Mouse (Mus musculus) forebrain, embryonic 15.5 days (tissue): Measurements from ENCODE around the gene Fbxo28. TPM values are rescaled to one million over a fixed set of nuclear protein-coding genes. Genes with fewer than 3 reads are reported as not detected.

Experiments used
- ATAC-seq: fragments of 200-750 bp; cut with Nextera tagmentation; replicated peaks from 2 replicates; pipeline ENCODE4 v1.8.0; 2017; ENCODE audit warnings: mild to moderate bottlenecking, moderate TSS enrichment, moderate library complexity
- H3K27ac ChIP-seq: fragments of 300-500 bp; sonication (generic); replicated peaks from 2 replicates; pipeline ENCODE4 v1.5.1; 2015; ENCODE audit warnings: mild to moderate bottlenecking, inconsistent platforms
- H3K27me3 ChIP-seq: fragments of 300-500 bp; sonication (generic); 2 replicates; pipeline ENCODE4 v1.6.1; 2015; ENCODE audit warnings: inconsistent platforms
- H3K36me3 ChIP-seq: fragments of 300-500 bp; sonication (generic); 2 replicates; pipeline ENCODE4 v1.6.1; 2015; ENCODE audit warnings: mild to moderate bottlenecking, inconsistent platforms
- H3K4me1 ChIP-seq: fragments of 300-500 bp; sonication (generic); 2 replicates; pipeline ENCODE4 v1.6.1; 2015; ENCODE audit warnings: inconsistent platforms
- H3K4me2 ChIP-seq: fragments of 300-500 bp; sonication (generic); replicated peaks from 2 replicates; pipeline ENCODE4 v1.6.1; 2015; ENCODE audit warnings: mild to moderate bottlenecking, inconsistent platforms
- H3K4me3 ChIP-seq: fragments of 300-500 bp; sonication (generic); 2 replicates; pipeline ENCODE4 v1.5.1; 2015; ENCODE audit warnings: mild to moderate bottlenecking, inconsistent platforms
- H3K9ac ChIP-seq: fragments of 300-500 bp; sonication (generic); replicated peaks from 2 replicates; pipeline ENCODE4 v1.6.1; 2015; ENCODE audit warnings: mild to moderate bottlenecking, inconsistent platforms
- H3K9me3 ChIP-seq: fragments of 300-500 bp; sonication (generic); 2 replicates; pipeline ENCODE4 v1.6.1; 2016; ENCODE audit warnings: inconsistent platforms
- WGBS: fragments of 180-500 bp; shearing (Covaris S2); methylation state at CpG from one replicate; pipeline ENCODE4 v1.1.7; 2015; ENCODE audit warnings: mixed read lengths; 5-methylcytosine and 5-hydroxymethylcytosine counted together
- polyA plus RNA-seq: library from polyadenylated mRNA; unstranded; fragments of >200 nt; fragmentation: Nextera tagmentation; extraction: Ambion mirVana; gene quantifications from 2 replicates; pipeline ENCODE4 v1.2.1, GENCODE M21; 2015

The Fbxo28 gene
- polyA plus RNA-seq, 1 experiment from 2014 or later = 36.0 TPM

DNA sequence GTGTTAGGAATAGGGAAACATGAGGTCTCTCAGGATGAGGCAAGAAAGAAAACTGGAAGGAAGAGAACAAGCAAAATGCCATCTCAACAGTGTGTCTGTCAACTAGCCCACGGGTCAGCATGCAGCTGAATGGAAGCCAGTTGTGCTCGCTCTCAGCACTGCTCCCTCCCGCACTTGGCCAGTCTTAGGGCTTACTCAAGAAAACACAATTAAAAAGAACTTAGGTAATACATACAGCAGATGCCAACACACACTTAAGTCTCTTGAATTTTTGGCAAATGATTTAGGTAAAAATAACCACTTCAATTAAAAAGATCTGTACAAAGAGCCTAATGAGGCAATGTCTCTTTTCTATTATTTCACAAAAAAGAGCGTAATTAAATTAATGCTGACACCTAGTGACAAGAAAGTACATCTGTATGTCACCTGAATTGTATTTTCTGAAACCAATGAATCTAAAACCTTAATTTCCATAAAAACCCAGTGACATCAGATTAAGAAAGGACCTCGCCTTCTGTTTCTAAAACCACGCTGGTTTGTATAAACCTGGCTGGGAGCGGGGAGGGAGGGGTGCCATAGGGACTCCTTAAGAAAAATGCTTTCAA lies 2.4 kb downstream of the Fbxo28 start:
- Histone ChIP-seq H3K27me3 (no peaks in the 10 kb centered on the region), H3K4me2 (peak overlapping the region; percentile 60), H3K9me3 (no peaks in the 10 kb centered on the region), H3K9ac (peak overlapping the region; percentile 88), H3K36me3 (no peaks in the 10 kb centered on the region), H3K4me3 (peak overlapping the region; percentile 90), H3K4me1 (peaks cover 36% of the 10 kb centered on the region), H3K27ac (peak overlapping the region; percentile 1)
- no peak for ATAC-seq
- 24% methylated on average over 7 of the region's 7 CpGs for WGBS

DNA sequence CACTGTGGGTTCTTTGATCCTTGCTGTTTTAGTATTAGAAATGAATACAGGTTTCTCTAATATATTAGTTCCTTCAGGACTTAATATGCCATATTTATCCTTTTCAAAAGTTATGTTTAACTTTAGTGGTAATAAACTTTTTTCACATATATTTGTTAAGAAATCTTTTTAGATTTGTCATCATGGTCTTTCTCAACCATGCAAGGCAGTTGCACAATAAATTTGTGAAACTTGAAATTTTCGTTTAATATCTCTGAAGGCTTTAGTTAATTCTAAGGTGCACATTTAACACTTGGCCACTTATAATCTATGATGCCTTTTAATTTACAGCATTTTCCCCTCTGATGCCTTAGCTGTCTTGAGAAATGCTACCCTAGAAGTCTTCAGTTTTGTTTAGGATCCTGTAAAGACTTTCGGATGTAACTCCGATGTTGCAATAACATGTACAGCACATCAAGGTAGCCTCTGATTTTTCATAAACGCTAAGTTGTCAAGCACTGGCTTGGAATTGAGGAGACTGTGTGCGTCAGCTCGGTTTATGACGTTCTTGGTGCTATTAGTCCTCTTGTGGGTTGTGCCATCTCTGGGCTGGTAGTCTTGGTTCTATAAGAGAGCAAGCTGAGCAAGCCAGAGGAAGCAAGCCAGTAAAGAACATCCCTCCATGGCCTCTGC lies 7.5 kb downstream of the Fbxo28 start:
- no peak overlapping the region for H3K9ac ChIP-seq
- peaks cover 36% of the 10 kb centered on the region for H3K4me1 ChIP-seq
- no peak overlapping the region for H3K27ac ChIP-seq
- 93% methylated on average over 7 of the region's 7 CpGs for WGBS
- peaks cover 10% of the 10 kb centered on the region for H3K36me3 ChIP-seq
- no peak overlapping the region for H3K4me2 ChIP-seq
- no peak overlapping the region for H3K4me3 ChIP-seq
- no peak for ATAC-seq
- H3K9me3 ChIP-seq = no peaks in the 10 kb centered on the region
- H3K27me3 ChIP-seq = no peaks in the 10 kb centered on the region

DNA sequence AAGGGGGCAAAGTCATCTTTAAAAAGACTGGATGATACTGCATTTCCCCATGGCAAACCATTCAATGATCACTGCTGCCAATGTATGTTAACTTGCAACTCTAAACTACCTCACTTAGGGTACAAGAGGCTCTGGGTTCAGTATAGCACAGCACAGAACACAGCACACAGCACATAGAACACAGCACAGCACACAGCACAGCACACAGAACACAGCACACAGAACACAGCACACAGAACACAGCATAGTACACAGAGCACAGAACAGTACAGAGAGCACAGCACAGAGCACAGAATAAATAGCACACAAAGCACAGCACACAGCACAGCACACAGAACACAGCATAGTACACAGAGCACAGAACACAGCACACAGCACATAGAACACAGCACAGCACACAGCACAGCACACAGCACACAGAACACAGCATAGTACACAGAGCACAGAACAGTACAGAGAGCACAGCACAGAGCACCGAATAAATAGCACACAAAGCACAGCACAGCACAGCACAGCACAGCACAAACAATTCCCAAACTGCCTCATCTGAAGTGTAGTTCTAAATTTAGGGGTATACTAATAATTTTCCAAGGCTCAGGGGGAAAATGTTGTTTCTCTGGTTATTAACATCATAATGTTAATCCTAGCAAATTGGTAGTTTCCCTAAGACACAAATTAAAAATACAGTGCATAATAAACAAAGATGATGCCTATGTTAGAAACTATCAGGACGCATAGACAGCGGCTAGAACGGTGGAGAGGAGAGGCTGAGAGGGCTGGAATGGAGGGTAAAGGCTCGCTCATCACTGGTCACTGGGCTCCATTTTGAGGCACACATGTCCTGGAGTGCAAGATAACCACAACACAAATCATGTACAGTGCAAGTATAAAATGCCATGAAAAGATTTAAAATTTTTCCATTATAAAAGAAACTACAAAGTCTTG lies 9.1 kb downstream of the Fbxo28 start:
- 0 out of 2 replicates have a peak, but pooled peaks have one; percentile 23 for ATAC-seq
- H3K4me2 ChIP-seq = no peak overlapping the region
- WGBS = 89% methylated on average over 5 of the region's 5 CpGs
- peaks cover 19% of the 10 kb centered on the region for H3K36me3 ChIP-seq
- H3K4me1 ChIP-seq = peaks cover 28% of the 10 kb centered on the region
- peak overlapping the region; percentile 19; the same call in 1 of the 2 replicates for H3K27ac ChIP-seq
- H3K4me3 ChIP-seq = no peak overlapping the region
- no peaks in the 10 kb centered on the region for H3K9me3 ChIP-seq
- H3K27me3 ChIP-seq = no peaks in the 10 kb centered on the region
- H3K9ac ChIP-seq = no peak overlapping the region

DNA sequence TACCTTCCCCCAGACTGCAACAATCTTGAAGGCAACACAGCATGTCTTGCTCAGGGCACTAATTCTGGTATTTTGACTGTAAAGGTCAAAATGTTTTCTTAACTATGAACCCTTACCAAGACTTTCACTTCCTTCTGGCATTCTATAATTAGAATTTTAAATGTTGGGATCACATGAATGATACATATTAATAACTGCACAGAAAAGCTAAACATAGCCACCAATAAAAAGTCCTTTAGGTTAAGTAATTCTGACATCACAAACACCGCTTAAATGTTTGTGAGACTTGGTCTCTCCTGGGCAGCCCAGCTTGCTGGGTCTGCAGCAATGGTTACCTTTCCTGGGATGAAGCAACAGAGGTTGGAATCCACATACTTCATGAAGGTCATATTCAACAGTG lies 15.5 kb downstream of the Fbxo28 start:
- no peak overlapping the region for H3K9ac ChIP-seq
- no peak overlapping the region for H3K4me3 ChIP-seq
- no peaks in the 10 kb centered on the region for H3K9me3 ChIP-seq
- H3K27ac ChIP-seq = no peak overlapping the region
- no peak for ATAC-seq
- no peaks in the 10 kb centered on the region for H3K4me1 ChIP-seq
- H3K36me3 ChIP-seq = peaks cover 73% of the 10 kb centered on the region
- 86% methylated on average over 1 of the region's 1 CpGs for WGBS
- H3K4me2 ChIP-seq = no peak overlapping the region
- no peaks in the 10 kb centered on the region for H3K27me3 ChIP-seq

DNA sequence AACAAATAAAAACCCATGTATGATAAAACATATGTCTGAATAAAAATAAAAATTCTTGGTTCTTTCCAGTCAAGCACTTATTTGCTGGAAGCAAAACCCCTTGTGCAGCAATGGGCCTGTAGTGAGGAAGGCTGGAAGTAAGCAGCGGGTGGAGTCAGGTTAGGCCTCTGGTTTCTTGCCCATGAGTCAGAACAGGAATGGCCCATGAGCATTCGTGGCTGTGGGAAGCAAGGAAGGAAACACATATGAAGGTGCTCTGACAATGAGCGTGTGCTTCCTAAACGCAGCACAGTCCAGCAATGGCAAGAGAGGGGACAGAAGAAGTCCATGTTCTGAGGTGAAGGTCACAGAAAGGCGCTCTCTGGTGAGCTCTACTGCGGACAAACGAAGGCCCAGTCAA lies 16.9 kb downstream of the Fbxo28 start:
- no peak for ATAC-seq
- Histone ChIP-seq H3K4me3 (no peak overlapping the region), H3K9ac (no peak overlapping the region), H3K27me3 (no peaks in the 10 kb centered on the region), H3K36me3 (peaks cover 82% of the 10 kb centered on the region), H3K4me2 (no peak overlapping the region), H3K27ac (no peak overlapping the region), H3K4me1 (no peaks in the 10 kb centered on the region), H3K9me3 (no peaks in the 10 kb centered on the region)
- WGBS = 95% methylated on average over 7 of the region's 7 CpGs

DNA sequence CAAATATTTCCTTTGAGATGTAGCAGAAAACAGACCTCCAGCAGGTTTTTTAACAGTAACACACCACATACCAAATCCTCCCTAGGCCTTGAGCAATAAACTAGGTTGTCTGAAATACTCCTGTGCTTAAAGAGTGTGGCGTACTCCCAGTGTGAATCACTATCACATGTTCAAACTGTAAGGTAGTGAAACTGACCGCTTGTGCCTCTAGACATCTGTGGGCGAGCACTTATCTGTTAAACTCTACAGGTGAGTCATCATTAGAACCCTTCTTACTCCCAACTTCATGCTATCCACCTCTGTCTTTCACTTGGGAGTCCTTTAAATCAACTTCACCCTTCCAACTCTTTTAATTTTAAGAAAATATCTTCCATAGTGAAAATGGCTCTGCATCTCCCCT lies 18.3 kb downstream of the Fbxo28 start:
- Histone ChIP-seq H3K9me3 (no peaks in the 10 kb centered on the region), H3K4me2 (no peak overlapping the region), H3K27me3 (no peaks in the 10 kb centered on the region), H3K4me1 (no peaks in the 10 kb centered on the region), H3K4me3 (no peak overlapping the region), H3K36me3 (peaks cover 85% of the 10 kb centered on the region), H3K9ac (no peak overlapping the region), H3K27ac (no peak overlapping the region)
- 95% methylated on average over 3 of the region's 3 CpGs for WGBS
- no peak for ATAC-seq

DNA sequence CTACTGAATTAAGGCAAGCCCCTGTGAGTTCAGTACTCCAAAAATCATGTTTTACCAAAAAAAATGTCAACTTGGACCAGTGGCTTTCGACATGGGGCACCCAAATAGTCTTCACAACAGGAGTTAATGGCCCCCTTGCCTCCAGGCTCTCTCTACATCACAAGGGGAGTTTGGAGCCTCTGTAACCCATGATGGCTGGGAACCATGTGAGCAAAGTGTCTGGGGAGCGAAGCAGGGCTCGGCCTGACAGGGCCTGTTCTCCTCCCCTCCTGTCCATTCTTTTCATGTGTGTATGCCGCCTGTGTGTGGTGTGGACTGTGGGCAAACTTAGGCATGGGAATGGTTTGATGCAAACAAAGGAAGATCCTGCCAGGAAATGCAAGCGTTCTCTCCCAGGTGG lies 27.2 kb downstream of the Fbxo28 start:
- H3K36me3 ChIP-seq = peaks cover 66% of the 10 kb centered on the region
- no peak overlapping the region for H3K9ac ChIP-seq
- H3K4me3 ChIP-seq = no peak overlapping the region
- WGBS = 92% methylated on average over 5 of the region's 5 CpGs
- ATAC-seq = no peak
- no peak overlapping the region for H3K27ac ChIP-seq
- H3K4me1 ChIP-seq = no peaks in the 10 kb centered on the region
- H3K27me3 ChIP-seq = no peaks in the 10 kb centered on the region
- no peak overlapping the region for H3K4me2 ChIP-seq
- H3K9me3 ChIP-seq = no peaks in the 10 kb centered on the region

DNA sequence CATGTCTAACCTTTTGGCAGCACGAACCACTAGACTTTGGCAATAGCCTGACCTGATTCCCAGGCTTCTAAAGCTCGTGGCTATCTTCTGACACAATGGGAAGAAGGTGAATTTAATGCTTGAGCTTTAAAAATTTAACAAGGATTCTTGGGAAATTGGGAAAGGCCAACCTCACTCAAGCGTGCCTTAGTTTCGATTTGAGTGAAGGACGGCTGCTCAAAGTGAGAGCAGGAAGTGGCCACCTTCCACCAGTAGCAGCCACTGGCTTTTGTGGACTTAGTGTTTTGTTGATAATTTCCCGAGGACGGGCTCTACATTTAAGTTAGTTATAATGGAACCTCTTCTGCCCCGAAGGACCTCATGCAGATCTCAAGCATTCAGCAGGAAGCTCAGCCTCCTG lies 28.2 kb downstream of the Fbxo28 start:
- H3K4me1 ChIP-seq = no peaks in the 10 kb centered on the region
- no peaks in the 10 kb centered on the region for H3K9me3 ChIP-seq
- H3K36me3 ChIP-seq = peaks cover 56% of the 10 kb centered on the region
- H3K27ac ChIP-seq = no peak overlapping the region
- ATAC-seq = no peak
- H3K4me2 ChIP-seq = no peak overlapping the region
- 93% methylated on average over 8 of the region's 8 CpGs for WGBS
- no peak overlapping the region for H3K4me3 ChIP-seq
- H3K9ac ChIP-seq = no peak overlapping the region
- no peaks in the 10 kb centered on the region for H3K27me3 ChIP-seq

DNA sequence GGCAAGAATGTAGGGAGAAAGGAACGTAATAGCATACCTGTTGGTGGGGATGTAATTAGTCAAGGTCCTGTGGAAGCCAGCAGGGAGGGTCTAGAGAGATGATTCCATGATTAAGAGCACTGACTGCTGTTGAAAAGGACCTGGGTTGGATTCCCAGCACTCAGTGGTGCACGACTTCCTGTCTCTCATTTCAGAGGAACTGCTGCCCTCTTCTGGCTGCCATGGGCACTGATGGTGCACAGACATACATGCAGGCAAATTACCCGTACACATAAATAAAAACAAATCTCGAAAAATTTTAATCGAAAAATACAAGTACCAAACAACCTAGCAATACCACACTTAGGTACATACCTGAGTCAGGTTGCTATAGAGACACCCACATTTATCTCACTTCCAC lies 30.1 kb downstream of the Fbxo28 start:
- Histone ChIP-seq H3K4me2 (no peak overlapping the region), H3K9ac (no peak overlapping the region), H3K4me3 (no peak overlapping the region), H3K27ac (no peak overlapping the region), H3K9me3 (no peaks in the 10 kb centered on the region), H3K27me3 (no peaks in the 10 kb centered on the region), H3K36me3 (peaks cover 38% of the 10 kb centered on the region), H3K4me1 (no peaks in the 10 kb centered on the region)
- no peak for ATAC-seq
- WGBS = 95% methylated on average over 5 of the region's 5 CpGs

DNA sequence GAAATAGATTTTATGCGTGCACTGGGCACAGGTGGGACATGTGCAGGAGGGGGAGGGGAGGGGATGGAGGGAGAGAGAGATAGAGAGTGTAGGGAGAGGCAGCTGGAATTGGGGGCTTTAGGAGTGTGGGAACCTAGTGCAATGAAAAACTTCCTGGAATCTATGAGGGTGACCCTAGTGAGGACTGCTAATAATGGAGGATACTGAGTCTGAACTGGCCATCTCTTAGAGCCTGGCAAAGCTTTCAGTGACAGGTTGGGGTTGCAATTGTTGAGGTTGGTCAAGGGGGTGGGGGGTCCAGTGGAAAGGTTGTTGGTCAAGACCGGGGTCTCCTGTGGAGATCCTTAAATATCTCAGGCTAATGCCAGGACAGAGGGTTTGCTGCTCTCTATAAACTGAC lies 31.1 kb downstream of the Fbxo28 start:
- Histone ChIP-seq H3K27me3 (no peaks in the 10 kb centered on the region), H3K36me3 (peaks cover 30% of the 10 kb centered on the region), H3K4me2 (no peak overlapping the region), H3K4me1 (no peaks in the 10 kb centered on the region), H3K9ac (no peak overlapping the region), H3K27ac (no peak overlapping the region), H3K9me3 (no peaks in the 10 kb centered on the region), H3K4me3 (no peak overlapping the region)
- WGBS = 97% methylated on average over 2 of the region's 2 CpGs
- no peak for ATAC-seq

DNA sequence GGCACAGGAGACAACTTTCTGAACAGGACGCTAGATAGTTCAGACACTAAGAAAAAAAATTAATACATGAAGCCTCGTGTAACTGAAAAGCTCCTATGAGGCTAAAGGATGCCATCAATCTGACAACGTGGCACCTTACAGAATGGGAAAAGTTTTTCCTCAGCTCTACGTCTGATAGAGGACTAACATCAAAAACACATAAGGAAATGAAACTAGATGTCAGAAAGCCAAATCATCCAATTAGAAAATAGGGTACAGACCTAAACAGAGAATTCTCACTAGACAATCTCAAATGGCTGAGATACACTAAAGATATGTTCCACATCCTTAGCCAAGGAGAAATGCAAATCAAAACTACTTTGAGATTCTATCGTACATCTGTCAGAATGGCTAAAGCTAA lies 32.0 kb downstream of the Fbxo28 start:
- no peak overlapping the region for H3K4me2 ChIP-seq
- no peak overlapping the region for H3K27ac ChIP-seq
- H3K9me3 ChIP-seq = no peaks in the 10 kb centered on the region
- H3K36me3 ChIP-seq = peaks cover 20% of the 10 kb centered on the region
- ATAC-seq = no peak
- no peaks in the 10 kb centered on the region for H3K4me1 ChIP-seq
- H3K27me3 ChIP-seq = no peaks in the 10 kb centered on the region
- no peak overlapping the region for H3K4me3 ChIP-seq
- 77% methylated on average over 5 of the region's 5 CpGs for WGBS
- no peak overlapping the region for H3K9ac ChIP-seq

DNA sequence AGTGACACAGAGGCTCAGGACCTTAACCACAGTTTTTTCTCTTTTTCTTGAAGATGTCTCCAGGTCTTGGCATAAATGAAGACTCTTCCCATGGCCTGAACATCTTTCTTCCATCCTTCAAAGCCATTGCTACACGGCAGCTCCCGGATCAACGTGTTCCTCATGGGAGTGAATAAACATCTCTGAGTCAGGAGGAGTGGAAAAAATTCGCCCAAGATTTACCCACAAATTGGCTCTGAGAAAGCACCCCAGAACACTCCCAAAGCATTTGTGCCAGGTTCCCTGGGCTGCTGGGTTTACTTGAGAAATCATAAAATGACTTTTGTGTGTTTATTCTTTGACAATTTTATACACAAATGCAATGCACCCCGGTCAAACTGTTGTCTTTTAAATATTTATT lies 38.5 kb downstream of the Fbxo28 start:
- Histone ChIP-seq H3K9me3 (no peaks in the 10 kb centered on the region), H3K27ac (no peak overlapping the region), H3K4me2 (no peak overlapping the region), H3K27me3 (no peaks in the 10 kb centered on the region), H3K9ac (no peak overlapping the region), H3K4me3 (no peak overlapping the region), H3K4me1 (no peaks in the 10 kb centered on the region), H3K36me3 (no peaks in the 10 kb centered on the region)
- 90% methylated on average over 5 of the region's 5 CpGs for WGBS
- ATAC-seq = no peak
